Mouse (Mus musculus) megakaryocyte-erythroid progenitor cell, adult 5-6 weeks (primary cell): ENCODE results near the gene Glyctk. TPM values are rescaled to one million over a fixed set of nuclear protein-coding genes. Genes with fewer than 3 reads are reported as not detected.

Source experiments
- total RNA-seq, 2 experiments: library from RNA; stranded (forward) in 1 of 2; stranded (reverse) in 1 of 2; fragments of 200-1000, 215-1000 nt in 1 of 2; fragments of >200 nt in 1 of 2; fragmentation: Nextera tagmentation in 1 of 2; gene quantifications; 2 replicates each; pipeline ENCODE4 v1.2.3; 2014 to 2017

Glyctk gene
- total RNA-seq, 2 experiments from 2014 or later: 0.90 to 1.5 TPM

Other genes with a start within 250 kb of the Glyctk start
- gene Col6a5, start 197.5 kb downstream of the Glyctk start, total RNA-seq (2014; fragmentation: Nextera tagmentation): not detected in 2 replicates
- not detected in 2 replicates for gene Col6a5, start 197.5 kb downstream of the Glyctk start, total RNA-seq (2017)
- gene Col6a4, start 61.4 kb downstream of the Glyctk start, total RNA-seq (2014; fragmentation: Nextera tagmentation): not detected in 2 replicates
- not detected in 2 replicates for gene Col6a4, start 61.4 kb downstream of the Glyctk start, total RNA-seq (2017)
- 65.2 and 70.8 TPM in 2 replicates for gene Wdr82, start 12.8 kb upstream of the Glyctk start, total RNA-seq (2014; fragmentation: Nextera tagmentation)
- 88.0 and 89.2 TPM in 2 replicates for gene Wdr82, start 12.8 kb upstream of the Glyctk start, total RNA-seq (2017)
- gene Ppm1m, start 41.6 kb upstream of the Glyctk start, total RNA-seq (2014; fragmentation: Nextera tagmentation): 15.4 and 21.4 TPM in 2 replicates
- gene Ppm1m, start 41.6 kb upstream of the Glyctk start, total RNA-seq (2017): 3.5 and 6.8 TPM in 2 replicates
- gene Twf2, start 45.0 kb upstream of the Glyctk start, total RNA-seq (2014; fragmentation: Nextera tagmentation): 11.4 and 15.5 TPM in 2 replicates
- 13.7 and 19.8 TPM in 2 replicates for gene Twf2, start 45.0 kb upstream of the Glyctk start, total RNA-seq (2017)
- gene Tlr9, start 64.5 kb upstream of the Glyctk start, total RNA-seq (2014; fragmentation: Nextera tagmentation): not detected in 2 replicates
- gene Tlr9, start 64.5 kb upstream of the Glyctk start, total RNA-seq (2017): not detected in 2 replicates
- gene Alas1, start 90.5 kb upstream of the Glyctk start, total RNA-seq (2014; fragmentation: Nextera tagmentation): 29.5 and 45.9 TPM in 2 replicates
- 21.7 and 27.7 TPM in 2 replicates for gene Alas1, start 90.5 kb upstream of the Glyctk start, total RNA-seq (2017)
- 29.1 and 48.1 TPM in 2 replicates for gene Poc1a, start 122.9 kb upstream of the Glyctk start, total RNA-seq (2014; fragmentation: Nextera tagmentation)
- 28.1 and 40.0 TPM in 2 replicates for gene Poc1a, start 122.9 kb upstream of the Glyctk start, total RNA-seq (2017)
- gene Dusp7, start 210.5 kb upstream of the Glyctk start, total RNA-seq (2014; fragmentation: Nextera tagmentation): 19.0 and 22.9 TPM in 2 replicates
- 3.2 and 7.2 TPM in 2 replicates for gene Dusp7, start 210.5 kb upstream of the Glyctk start, total RNA-seq (2017)